Mouse (Mus musculus) small intestine, adult 2 months (tissue): Measurements from ENCODE around the gene Wdr54.

Experiments
- CTCF ChIP-seq: fragments of 200-500 bp; IDR thresholded peaks from 2 replicates; pipeline ENCODE4 v1.5.1; 2012; ENCODE audit warnings: low read depth, mild to moderate bottlenecking, control low read depth, inconsistent platforms, low read length, moderate library complexity, mixed read lengths; ENCODE audit not compliant: insufficient replicate concordance, insufficient read length; ENCODE audit errors: extremely low read depth
- POLR2A ChIP-seq: fragments of 200-500 bp; IDR thresholded peaks from 2 replicates; pipeline ENCODE4 v1.6.1; 2012; ENCODE audit warnings: low read depth, mild to moderate bottlenecking, control low read depth, inconsistent platforms, low read length, moderate library complexity

DNA sequence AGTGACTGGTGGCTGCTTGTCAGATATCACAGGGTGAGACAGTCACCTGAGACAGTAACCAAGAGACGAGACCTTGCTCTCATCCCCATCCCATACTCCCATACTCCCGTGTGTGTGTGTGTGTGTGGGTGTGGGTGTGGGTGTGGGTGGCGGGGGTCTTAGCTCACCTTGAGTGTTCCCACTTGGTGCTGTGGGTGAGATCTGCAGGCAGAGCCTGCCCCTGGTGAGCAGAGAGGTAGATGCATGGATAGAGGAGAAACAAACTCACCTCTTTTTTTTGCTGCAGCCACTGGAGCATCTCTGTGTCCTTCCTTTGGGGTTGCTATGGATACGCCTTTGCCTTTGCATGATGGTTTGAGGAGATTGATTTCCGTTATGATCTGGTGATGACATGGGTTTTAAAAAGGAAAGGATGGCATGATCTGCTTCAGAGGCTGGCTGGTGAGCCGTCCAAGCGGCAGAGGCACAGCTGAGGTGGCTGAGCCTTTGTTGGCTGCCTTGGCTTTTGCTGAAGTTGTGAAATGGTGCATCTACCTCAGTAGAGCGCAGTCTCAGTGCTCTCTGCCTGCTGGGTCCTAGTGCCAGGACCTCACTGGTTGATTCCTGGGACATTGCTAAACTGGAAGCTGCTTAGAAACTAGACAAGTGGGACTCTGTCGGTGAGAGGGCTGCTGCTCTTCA lies 16.2 kb upstream of the Wdr54 start:
- TF ChIP-seq POLR2A, result no peak
- TF ChIP-seq CTCF, result no peak
